Mouse (Mus musculus) limb, embryonic 11.5 days (tissue): ENCODE data around the gene Stat1. TPM values are rescaled to one million over a fixed set of nuclear protein-coding genes. Genes with fewer than 3 reads are reported as not detected.

Source experiments
- ATAC-seq: fragments of 200-750 bp; cut with Nextera tagmentation; 2 replicates; pipeline ENCODE4 v1.8.0; 2017; ENCODE audit warnings: low read depth; ENCODE audit not compliant: insufficient number of reproducible peaks, low FRiP score, low TSS enrichment
- DNase-seq: peaks from one replicate; pipeline ENCODE4 v3.0.0-alpha.2; 2015; ENCODE audit warnings: low spot score
- H3K27ac ChIP-seq: fragments of 300-500 bp; sonication (generic); replicated peaks from 2 replicates; pipeline ENCODE4 v1.5.1; 2014; ENCODE audit warnings: low read depth, mild to moderate bottlenecking, low read length
- H3K27me3 ChIP-seq: fragments of 300-500 bp; sonication (generic); 2 replicates; pipeline ENCODE4 v1.6.1; 2014; ENCODE audit warnings: mild to moderate bottlenecking, low read length, mixed read lengths; ENCODE audit not compliant: control insufficient read depth, insufficient read depth
- H3K36me3 ChIP-seq: fragments of 300-500 bp; sonication (generic); 2 replicates; pipeline ENCODE4 v1.6.1; 2014; ENCODE audit warnings: mild to moderate bottlenecking, low read length, moderate library complexity, mixed read lengths; ENCODE audit not compliant: control insufficient read depth, insufficient read depth
- H3K4me1 ChIP-seq: fragments of 300-500 bp; sonication (generic); 2 replicates; pipeline ENCODE4 v1.6.1; 2014; ENCODE audit warnings: low read length, mixed read lengths; ENCODE audit not compliant: control insufficient read depth, insufficient read depth
- H3K4me2 ChIP-seq: fragments of 300-500 bp; sonication (generic); 2 replicates; pipeline ENCODE4 v1.6.1; 2014; ENCODE audit warnings: low read depth, mild to moderate bottlenecking, moderate library complexity; ENCODE audit not compliant: severe bottlenecking
- H3K4me3 ChIP-seq: fragments of 300-500 bp; sonication (generic); 2 replicates; pipeline ENCODE4 v1.5.1; 2014; ENCODE audit warnings: low read depth, low read length
- H3K9ac ChIP-seq: fragments of 300-500 bp; sonication (generic); 2 replicates; pipeline ENCODE4 v1.6.1; 2014; ENCODE audit warnings: mild to moderate bottlenecking, low read length
- H3K9me3 ChIP-seq: fragments of 300-500 bp; sonication (generic); 2 replicates; pipeline ENCODE4 v1.6.1; 2016; ENCODE audit warnings: low read length; ENCODE audit not compliant: control insufficient read depth
- WGBS: fragments of 180-500 bp; shearing (Covaris S2); extraction: QIAGEN DNeasy Blood & Tissue Kit; methylation state at CpG from one replicate; pipeline ENCODE4 v1.1.7; 2014; 5-methylcytosine and 5-hydroxymethylcytosine counted together
- polyA plus RNA-seq: library from polyadenylated mRNA; unstranded; fragments of >200 nt; fragmentation: Nextera tagmentation; extraction: Ambion mirVana; gene quantifications from 2 replicates; pipeline ENCODE4 v1.2.1, GENCODE M21; 2014

Stat1 gene
- polyA plus RNA-seq, 1 experiment from 2014 or later: 14.9 TPM

GRCm38 (mm10) chr1:52120191-52120590 lies 951 bp downstream of the Stat1 start:
- no peak for ATAC-seq
- 39% methylated on average over 10 of the region's 10 CpGs for WGBS
- no peak overlapping the region for H3K9ac ChIP-seq

GRCm38 (mm10) chr1:52121052-52121451 lies 1.8 kb downstream of the Stat1 start:
- no peaks in the 10 kb centered on the region for H3K4me1 ChIP-seq
- H3K9ac ChIP-seq: no peak overlapping the region
- ATAC-seq (no peak), DNase-seq (no peak)
- H3K4me3 ChIP-seq: no peak overlapping the region
- no peaks in the 10 kb centered on the region for H3K9me3 ChIP-seq
- no peak overlapping the region for H3K4me2 ChIP-seq
- 80% methylated on average over 3 of the region's 3 CpGs for WGBS
- H3K36me3 ChIP-seq: no peaks in the 10 kb centered on the region
- no peak overlapping the region for H3K27ac ChIP-seq
- no peaks in the 10 kb centered on the region for H3K27me3 ChIP-seq

More at GRCm38 (mm10) chr1:52120191-52120590, 951 bp downstream of the Stat1 start:
- Histone ChIP-seq H3K36me3 (no peaks in the 10 kb centered on the region), H3K9me3 (no peaks in the 10 kb centered on the region), H3K4me2 (peak overlapping the region; percentile 86), H3K4me1 (no peaks in the 10 kb centered on the region), H3K4me3 (peak overlapping the region; percentile 79), H3K27me3 (no peaks in the 10 kb centered on the region), H3K27ac (no peak overlapping the region)
- no peak for DNase-seq

GRCm38 (mm10) chr1:52124818-52125217 lies 5.6 kb downstream of the Stat1 start:
- H3K27ac ChIP-seq: no peak overlapping the region
- no peak for DNase-seq
- no peaks in the 10 kb centered on the region for H3K36me3 ChIP-seq
- H3K9ac ChIP-seq: no peak overlapping the region
- no peak overlapping the region for H3K4me2 ChIP-seq
- H3K4me3 ChIP-seq: no peak overlapping the region
- no peak for ATAC-seq
- WGBS: 73% methylated on average over 3 of the region's 3 CpGs
- no peaks in the 10 kb centered on the region for H3K4me1 ChIP-seq
- H3K27me3 ChIP-seq: no peaks in the 10 kb centered on the region
- H3K9me3 ChIP-seq: no peaks in the 10 kb centered on the region

GRCm38 (mm10) chr1:52127350-52127749 lies 8.1 kb downstream of the Stat1 start:
- H3K9ac ChIP-seq: no peak overlapping the region
- no peak overlapping the region for H3K4me3 ChIP-seq
- no peaks in the 10 kb centered on the region for H3K9me3 ChIP-seq
- no peak overlapping the region for H3K4me2 ChIP-seq
- no peak for ATAC-seq
- no peak for DNase-seq
- H3K27ac ChIP-seq: no peak overlapping the region
- no peaks in the 10 kb centered on the region for H3K36me3 ChIP-seq
- H3K4me1 ChIP-seq: no peaks in the 10 kb centered on the region
- H3K27me3 ChIP-seq: no peaks in the 10 kb centered on the region
- 96% methylated on average over 6 of the region's 6 CpGs for WGBS

- ATAC-seq (no peak), DNase-seq (no peak)
- Histone ChIP-seq H3K9me3 (no peaks in the 10 kb centered on the region), H3K4me2 (no peak overlapping the region), H3K4me3 (no peak overlapping the region), H3K27me3 (no peaks in the 10 kb centered on the region), H3K27ac (no peak overlapping the region), H3K36me3 (no peaks in the 10 kb centered on the region), H3K9ac (no peak overlapping the region), H3K4me1 (no peaks in the 10 kb centered on the region)
- 51% methylated on average over 6 of the region's 6 CpGs for WGBS
Measured at GRCm38 (mm10) chr1:52129794-52130193, 10.6 kb downstream of the Stat1 start.

GRCm38 (mm10) chr1:52131787-52132377 lies 12.6 kb downstream of the Stat1 start:
- Histone ChIP-seq H3K9me3 (no peaks in the 10 kb centered on the region), H3K36me3 (no peaks in the 10 kb centered on the region), H3K4me3 (no peak overlapping the region), H3K27me3 (no peaks in the 10 kb centered on the region), H3K4me2 (no peak overlapping the region), H3K27ac (no peak overlapping the region), H3K4me1 (0 out of 2 replicates have a peak, but pooled peaks cover 2% of the 10 kb centered on the region), H3K9ac (no peak overlapping the region)
- WGBS: 83% methylated on average over 11 of the region's 11 CpGs
- ATAC-seq (no peak), DNase-seq (no peak)

- Histone ChIP-seq H3K4me2 (no peak overlapping the region), H3K9ac (no peak overlapping the region), H3K4me1 (0 out of 2 replicates have a peak, but pooled peaks cover 2% of the 10 kb centered on the region), H3K27me3 (no peaks in the 10 kb centered on the region), H3K9me3 (no peaks in the 10 kb centered on the region), H3K36me3 (no peaks in the 10 kb centered on the region), H3K4me3 (no peak overlapping the region), H3K27ac (no peak overlapping the region)
- DNase-seq (no peak), ATAC-seq (no peak)
- 82% methylated on average over 8 of the region's 8 CpGs for WGBS
Measured at GRCm38 (mm10) chr1:52133254-52133653, 14.0 kb downstream of the Stat1 start.

- no peak for ATAC-seq
- Histone ChIP-seq H3K36me3 (no peaks in the 10 kb centered on the region; the same call in 1 of the 2 replicates), H3K9me3 (no peaks in the 10 kb centered on the region), H3K4me1 (0 out of 2 replicates have a peak, but pooled peaks cover 2% of the 10 kb centered on the region), H3K4me2 (no peak overlapping the region), H3K4me3 (no peak overlapping the region), H3K27ac (no peak overlapping the region), H3K9ac (no peak overlapping the region), H3K27me3 (no peaks in the 10 kb centered on the region)
- WGBS: 77% methylated on average over 16 of the region's 16 CpGs
- no peak for DNase-seq
Measured at GRCm38 (mm10) chr1:52137292-52137691, 18.1 kb downstream of the Stat1 start.

GRCm38 (mm10) chr1:52140534-52140933 lies 21.3 kb downstream of the Stat1 start:
- Histone ChIP-seq H3K9me3 (no peaks in the 10 kb centered on the region), H3K27ac (no peak overlapping the region), H3K27me3 (no peaks in the 10 kb centered on the region), H3K4me3 (no peak overlapping the region), H3K9ac (no peak overlapping the region), H3K4me2 (no peak overlapping the region), H3K36me3 (no peaks in the 10 kb centered on the region; the same call in 1 of the 2 replicates), H3K4me1 (0 out of 2 replicates have a peak, but pooled peaks cover 2% of the 10 kb centered on the region)
- no peak for ATAC-seq
- no peak for DNase-seq
- 87% methylated on average over 9 of the region's 9 CpGs for WGBS
